Mouse (Mus musculus) cerebellum, adult 11 months (tissue): ENCODE results near the gene Phf3.
"Not testable (repeated sequence)": the region's sequence is repeated elsewhere in the genome, so short reads cannot be mapped to it uniquely, and the experiment has no call there.

Source experiments
- DNase-seq: peaks from one replicate; pipeline ENCODE4 v3.0.0; 2022

Gene Phf3

DNA sequence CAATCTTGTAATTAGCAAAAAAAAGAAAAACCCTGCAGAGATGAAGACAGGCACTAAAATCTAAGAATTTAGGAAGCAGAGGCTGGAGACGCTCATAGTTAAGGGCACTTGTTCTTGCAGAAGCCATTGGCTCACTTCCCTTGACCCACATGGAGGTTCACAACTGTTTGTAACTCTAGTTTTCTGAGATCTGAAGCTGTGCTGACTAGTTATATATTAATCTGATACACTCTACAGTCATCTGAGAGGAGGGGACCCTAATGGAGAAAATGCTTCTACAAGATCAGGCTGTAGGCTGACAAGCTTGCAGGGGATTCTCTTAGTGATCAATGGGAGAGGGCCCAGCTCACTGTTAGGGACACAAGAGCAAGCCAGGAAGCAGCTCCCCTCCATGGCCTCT, 58.1 kb downstream of the Phf3 start:
- DNase-seq: no peak

DNA sequence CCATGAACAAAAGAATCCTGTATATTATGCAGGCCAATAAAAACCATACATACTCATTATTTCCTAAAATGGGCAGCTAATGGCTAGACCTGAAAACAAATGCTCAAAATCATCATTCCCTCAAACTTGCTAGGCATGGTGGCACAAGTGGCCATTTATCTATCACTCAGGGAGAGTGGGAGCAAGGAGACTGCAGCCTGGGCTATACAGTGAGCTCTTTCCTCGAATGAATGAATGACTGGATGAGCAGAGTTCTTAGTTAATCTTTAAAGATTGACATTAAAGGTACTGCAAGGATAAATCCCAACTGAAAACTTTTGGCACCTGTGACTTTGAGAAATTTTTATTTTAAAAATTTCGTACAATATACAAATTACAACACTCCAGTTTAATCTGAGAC, 58.7 kb downstream of the Phf3 start:
- DNase-seq: no peak

DNA sequence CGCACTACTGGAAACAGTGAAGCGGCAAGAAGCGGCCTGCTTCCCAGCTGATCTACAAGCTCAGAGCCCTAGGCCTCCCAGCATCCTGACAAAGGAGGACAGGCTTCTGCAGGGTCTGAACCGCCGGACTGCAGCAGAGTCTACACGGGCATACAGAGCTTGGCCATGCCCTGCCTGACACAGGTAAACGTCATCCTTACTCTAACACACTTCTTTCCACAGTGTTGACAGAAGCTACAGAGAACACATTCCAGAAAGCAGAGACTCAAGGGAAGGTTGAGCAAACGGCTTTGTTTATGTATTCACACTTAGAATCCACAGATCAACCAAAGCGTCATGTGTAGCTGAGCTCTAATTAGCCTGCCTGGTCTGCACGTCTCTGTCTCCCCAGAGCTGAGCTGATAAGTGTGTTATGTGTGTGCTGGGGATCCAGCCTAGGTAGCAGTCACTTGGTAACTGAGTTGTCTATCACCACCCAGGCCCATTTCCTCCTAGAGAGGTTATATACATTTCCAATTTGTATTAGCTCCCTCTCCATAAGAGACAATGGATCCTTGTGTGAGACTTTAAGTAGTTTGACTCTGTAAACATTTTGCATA, 65.5 kb downstream of the Phf3 start:
- DNase-seq: no peak

DNA sequence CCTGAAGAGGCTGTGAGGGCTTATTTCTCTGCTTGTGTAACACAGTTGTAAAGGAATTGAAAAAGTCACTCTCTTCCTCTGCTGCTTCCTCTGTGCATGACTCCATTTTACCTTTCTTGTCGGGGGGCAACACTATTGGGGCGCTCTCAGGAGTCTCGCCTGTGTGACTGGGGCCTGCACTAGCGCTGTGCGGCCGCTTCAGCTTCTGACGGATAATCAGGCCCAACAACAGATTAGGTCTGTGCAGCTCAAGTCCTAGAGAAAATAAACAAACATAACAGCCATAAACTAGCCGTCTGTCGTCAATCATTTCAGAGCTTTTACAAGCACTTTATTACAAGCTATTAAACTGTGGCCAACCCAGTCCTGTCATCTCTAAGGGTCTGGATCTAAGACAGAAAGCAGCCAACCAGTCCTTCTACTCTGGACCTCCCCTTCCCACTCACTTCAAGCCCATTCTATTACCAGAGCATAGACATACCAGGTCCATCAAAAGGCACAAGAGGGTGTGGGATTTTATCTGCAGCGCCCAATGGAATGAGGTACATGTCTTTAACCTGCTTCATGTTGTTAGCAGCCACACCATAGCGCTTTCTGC, 67.9 kb downstream of the Phf3 start:
- DNase-seq: no peak

DNA sequence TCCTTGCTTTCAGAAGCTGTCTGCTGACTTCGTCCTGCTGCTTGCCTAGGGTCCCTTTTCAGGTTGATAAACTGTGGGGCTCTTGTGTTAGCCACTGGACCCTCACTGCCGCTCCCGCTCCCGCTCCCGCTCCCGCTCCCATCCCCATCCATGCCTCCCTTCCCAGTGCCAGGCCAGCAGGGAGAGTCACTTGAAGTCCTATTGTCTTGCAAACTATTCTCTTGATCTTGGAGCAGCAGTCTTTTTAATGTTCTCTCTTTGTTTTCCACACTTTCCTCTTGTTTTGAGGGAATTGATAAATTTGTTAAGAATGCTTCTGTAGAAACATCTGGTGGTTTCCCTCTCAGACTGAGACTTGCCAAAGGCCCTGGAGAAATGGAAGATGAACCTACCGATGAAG, 68.8 kb downstream of the Phf3 start:
- no peak for DNase-seq

DNA sequence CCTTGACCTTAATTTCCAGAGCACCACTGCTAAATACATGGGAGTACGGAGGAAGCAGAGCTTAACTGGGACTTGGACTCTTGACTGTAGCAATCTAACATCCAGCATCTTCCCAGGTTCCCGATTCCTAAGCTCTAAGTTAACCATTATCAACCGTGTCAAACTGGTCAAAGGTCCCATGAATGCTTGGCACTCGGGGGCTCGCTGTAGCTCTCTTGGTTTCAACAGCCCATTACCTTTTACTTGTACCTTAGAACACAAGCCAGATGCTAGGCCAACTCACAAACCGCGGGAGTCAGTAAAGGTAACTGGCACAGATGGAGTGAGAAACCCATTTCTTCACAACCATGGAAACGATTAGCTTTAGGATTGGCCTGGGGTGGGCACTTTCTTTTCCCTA, 71.8 kb downstream of the Phf3 start:
- DNase-seq: no peak

DNA sequence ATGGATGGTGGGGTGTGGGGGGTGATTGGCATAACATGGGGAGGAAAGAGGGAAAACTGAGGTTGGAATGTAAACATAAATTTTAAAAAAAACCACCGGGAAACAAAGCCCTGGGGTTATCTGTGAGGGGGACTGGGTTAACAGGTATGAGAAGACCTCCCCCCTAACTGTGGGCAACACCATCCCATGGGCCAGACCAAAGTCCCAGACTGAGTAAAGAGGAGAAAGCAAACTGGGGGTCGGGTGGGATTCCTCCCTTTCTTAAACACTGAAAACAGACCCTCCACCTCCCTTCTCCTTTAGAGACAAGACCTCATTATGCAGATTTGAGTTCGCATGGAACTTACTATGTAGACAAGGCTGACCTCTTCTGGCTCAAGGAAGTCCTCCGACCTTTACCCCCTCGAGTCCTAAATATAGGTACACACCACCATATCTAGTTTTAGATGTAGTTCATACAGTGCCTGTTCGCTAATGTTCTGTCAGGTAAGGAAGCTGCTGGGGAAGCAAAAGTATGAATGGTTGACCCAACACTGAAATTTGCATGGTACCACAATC, 74.4 kb downstream of the Phf3 start:
- no peak for DNase-seq

DNA sequence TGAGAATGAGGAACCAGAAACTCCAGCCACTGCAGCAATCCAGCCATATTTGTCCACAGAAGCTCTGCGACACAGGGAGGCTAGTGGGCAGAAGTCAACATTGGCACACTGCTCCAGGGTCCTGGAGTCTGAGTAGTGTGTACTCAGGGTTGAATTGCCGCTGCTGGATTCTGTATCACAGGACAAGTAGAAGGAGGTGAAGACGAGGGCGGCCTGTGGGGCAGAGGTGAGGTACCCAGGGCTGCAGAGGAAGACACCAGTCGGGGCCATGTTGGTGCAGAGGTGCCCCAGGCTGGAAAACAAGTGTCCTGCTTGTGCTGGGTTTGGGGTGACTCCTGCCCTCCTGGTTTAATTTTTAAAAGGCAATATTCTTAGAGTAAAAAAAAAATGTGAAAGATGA, 79.1 kb downstream of the Phf3 start:
- no peak for DNase-seq

DNA sequence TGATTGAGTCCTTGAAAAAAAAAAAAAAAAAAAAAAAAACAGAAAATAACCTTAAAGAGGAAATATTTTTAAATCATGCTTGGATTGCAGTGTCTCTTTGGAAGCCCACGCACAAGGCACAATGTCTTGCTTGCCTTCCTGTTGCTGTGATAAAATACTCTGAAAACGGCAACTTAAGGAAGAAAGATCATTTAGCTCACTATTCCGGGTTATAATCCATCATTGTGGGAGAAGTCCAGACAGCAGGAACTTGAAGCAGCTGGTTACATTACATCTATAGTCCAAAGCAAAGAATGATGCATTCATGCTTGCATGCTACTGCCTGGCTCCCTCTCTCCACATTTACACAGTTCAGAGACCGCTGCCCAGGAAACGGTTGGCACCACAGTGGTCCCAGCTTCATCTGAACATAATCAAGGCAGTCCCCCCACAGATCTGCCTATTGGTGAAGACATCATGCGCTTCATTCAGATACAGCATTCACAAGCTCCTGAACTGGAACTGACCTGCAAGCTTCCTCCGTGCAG, 80.3 kb downstream of the Phf3 start:
- DNase-seq: no peak

DNA sequence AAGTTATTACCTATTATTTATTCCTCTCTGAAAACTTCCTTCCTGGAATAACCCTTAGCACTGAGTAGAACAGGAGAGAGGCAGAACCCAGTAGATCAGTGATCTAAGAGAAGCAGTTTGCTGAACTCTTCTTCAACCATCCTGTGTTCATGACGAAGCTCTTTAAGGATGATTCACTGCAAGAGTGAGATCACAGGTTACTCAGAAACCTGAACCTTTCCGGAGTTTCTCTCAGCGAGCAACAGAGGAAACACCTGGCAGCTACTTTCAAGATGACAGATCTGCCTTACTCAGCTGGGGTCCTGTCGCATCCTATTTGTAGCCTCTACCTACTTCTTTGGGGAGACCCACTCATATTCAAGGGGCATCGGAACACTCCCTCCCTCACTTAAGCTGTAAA, 80.8 kb downstream of the Phf3 start:
- DNase-seq: no peak

DNA sequence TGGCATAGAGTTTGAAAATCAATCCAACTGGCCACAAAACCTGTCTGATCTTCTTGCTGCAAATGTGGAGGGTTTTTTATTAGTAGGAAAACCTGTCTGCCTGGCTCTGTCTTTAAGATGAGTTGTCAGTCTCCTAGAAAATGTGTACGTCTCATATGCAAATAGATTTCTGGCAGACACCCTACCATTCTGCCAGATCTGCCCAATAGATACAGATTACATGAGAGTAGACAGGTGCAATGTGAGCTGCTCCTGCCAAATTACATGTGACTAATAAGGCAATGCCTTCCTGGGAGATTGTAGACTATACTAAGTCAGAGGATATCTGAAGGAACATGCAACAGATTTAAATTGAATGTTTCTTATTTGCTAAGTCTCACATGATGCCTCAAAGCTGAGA, 83.5 kb downstream of the Phf3 start:
- no peak for DNase-seq

DNA sequence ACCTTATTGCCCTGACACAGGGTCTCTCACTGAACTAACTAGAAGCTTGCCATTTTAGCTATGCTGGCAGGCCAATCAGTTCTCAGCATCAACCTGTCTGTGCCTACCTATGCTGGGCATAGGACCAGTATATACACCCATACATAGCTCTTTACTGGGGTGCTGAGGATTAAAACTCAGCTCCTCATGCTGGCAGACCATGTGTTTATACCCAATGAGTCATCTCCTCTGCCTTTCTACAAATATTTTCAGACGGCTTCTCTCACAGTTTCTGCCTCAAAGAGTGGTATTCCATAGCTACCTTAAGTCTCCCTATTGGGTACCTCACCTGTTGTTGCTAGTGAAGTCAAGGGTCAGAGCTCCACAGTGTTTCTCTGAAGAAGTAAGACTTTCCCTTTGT, 84.0 kb downstream of the Phf3 start:
- no peak for DNase-seq

DNA sequence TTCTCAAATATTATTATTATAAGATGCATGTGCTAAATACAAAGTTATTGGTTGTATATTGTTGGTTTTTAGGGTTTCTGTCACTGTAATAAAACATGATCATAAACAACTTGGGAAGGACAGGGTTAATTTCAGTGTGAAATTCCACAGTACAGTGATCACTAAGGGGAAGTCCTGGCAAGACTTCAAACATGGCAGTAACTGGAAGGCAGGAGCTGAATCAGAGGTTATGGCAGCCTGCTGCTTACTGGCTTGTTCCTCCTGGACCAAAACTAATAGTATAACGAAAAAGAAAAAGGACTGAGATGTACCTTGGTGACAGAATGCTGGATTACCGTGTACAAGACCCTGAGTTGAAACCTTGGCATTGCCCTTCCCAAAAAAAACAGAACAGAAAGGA, 84.7 kb downstream of the Phf3 start:
- no peak for DNase-seq

DNA sequence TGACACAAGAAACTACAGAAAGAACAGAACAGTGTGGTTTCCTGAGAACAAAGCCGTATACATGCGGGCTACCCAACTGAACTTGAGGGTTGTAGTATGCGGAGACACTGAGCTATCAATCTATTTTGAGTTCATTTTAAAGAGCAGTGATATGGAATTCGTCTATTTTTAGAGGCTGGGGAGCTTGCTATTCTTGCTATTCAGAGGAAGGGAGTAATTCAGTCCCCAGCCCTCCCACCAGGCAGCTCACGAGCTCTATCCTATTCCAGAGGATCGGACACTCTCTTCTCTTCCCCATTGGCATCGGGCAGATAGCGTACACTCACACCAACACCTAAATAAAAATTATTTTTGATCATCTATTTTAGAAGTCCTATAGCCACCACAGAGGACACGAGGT, 87.1 kb downstream of the Phf3 start:
- no peak for DNase-seq

DNA sequence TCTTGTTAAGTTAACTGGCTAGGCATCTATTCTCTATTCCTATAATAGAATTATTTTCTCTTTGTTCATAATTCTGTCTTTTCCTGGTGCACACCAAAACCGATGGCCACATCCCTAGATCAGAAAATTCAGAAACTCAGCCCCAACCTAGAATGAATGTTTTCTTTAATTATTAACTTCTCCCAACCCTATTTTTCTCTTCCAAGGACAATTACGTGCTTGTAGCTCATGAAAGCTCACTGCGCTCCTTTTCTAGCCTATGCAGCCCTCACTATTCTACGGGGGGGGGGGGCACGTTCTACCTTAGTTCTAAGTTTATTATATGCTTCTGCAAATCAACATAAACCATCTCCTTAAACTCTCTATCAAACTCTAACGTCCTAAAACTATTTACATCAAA, 90.0 kb downstream of the Phf3 start:
- no peak for DNase-seq

DNA sequence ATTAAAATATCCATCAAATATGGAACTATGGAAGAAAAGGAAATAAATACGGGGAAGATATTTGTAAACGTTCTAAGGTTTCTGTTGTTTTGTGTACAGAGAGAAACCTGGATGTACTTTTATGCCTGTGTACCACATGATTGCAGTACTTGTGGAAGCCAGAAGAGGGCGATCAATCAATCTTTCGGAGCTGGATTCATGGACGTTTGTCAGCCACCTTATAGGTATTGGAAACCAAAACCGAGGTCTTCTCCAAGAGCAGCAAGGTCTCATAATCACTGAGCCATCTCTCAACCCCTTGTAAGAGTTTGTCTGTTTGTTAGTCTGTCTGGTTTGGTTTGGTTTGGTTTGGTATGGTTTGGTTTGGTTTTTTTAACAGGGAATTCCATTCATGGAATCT, 93.4 kb downstream of the Phf3 start:
- DNase-seq: no peak

DNA sequence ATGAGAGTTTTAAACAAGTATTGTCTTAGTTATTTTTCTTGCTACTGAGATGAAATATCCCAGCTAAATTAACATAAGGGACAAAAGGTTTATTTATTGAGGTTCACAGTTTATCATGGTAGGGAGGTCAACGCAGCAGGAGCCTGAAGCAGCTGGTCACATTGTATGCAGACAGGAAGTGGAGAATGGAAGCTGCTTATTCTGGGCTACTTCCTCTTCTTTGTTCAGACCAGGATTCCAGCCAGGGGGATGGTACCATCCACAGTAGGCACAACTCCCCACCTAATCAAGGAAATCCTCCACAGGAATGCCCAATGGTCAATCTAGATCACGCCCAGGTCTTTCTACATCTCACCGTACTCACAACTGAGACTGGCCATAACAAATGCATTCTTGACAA, 94.2 kb downstream of the Phf3 start:
- no peak for DNase-seq

DNA sequence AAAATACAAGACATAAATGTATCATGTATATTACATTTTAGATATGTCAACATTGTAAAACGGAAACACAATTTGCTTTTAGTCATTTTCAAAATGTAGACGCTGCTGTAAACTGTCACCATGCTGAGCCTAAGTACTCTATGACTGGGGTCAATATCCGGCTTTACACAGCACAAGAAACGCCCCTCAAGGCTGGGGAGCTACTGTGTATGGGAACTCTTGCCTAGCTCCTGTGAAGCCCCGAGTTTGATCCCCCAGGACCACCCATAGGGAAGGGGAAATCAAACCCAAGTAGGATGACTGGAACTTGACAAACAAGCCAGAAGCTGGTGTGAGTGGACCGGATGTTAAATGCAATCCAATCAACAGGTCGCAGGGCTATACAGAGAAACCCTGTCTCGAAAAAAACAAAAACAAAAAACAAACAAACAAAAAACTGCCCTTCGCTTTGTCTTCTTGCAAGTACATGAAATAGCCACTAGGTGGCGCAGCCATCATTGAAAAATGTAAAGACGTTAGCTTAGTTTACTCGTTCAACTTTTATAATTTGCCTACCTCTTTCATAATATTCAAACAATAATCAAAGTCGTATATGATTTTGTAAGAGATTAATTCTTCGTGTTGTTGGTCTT, 95.2 kb downstream of the Phf3 start:
- DNase-seq: no peak

DNA sequence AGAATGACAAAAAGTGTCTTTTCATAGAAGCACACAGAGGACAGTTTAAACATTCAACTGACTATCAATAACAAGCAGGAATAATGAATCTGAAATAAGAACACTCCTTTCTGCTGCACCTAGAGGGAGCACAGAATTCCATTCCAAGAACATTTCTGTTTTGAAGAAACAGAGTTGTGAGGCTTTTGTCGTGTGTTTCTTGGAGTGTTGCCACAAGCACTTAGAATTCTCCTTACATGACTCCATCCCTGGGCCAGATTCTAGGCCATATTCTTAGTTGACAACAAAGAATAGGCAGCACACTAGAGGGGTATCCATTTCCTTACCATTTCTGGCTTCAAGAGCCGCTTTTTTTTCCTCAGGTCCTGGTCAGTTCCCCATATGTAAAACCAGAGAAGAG, 97.5 kb downstream of the Phf3 start:
- no peak for DNase-seq

DNA sequence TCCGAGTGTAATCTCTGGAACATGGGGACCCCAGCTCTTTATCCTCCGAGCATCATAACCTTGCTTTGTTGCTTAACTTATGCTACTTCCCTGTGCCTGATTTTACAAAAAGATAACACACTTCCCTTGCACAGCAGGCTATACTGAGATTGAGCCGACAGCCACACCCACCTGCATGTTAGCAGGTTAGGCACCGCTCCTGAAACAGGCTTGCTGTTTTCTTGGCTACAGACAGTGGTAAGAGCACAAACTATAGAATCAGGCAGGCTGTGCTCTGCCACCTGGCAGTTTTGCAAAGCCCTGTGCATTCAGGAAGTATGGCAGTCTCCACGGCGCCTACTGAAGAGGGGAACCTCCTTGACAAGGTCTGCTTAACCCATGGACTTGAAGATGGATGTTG, 100.1 kb downstream of the Phf3 start:
- no peak for DNase-seq

DNA sequence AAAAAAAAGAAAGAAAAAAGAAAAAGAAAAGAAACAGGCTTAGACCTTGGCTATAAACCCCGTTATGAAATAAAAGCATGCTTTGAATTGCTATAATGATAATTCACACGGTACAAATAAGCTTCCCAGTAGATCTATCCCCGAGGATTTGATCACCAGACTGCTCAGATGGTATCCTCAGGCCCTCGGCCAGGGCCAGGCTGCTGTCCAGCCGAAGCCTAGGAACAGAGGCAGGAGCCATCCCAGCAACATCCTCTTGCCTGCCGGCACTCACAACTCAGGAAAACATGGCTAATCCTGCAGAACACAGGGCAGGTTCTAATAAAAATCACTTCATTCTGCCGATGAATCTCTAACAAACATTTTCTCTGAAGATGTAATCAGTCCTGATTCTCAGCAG, 100.9 kb downstream of the Phf3 start:
- DNase-seq: no peak

DNA sequence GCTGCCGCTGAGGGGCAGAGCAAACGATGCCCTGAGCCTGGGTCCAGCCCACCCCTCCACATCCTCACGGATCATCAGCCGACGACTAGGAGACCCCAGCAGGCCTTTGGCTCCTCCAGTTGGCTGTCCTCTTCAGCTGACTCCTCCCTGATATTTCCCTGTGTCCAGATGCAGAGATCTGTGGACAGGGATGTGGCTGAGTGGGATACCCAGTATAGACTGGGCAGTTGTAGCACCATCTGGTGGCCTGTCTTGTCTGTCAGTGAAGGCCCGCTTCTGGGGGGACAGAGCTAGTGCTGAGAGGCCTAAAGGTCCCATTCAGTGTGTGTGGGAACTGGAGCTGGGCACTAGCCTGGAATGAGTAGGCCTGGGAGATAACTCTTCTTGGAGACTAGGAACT, 101.9 kb downstream of the Phf3 start:
- no peak for DNase-seq

DNA sequence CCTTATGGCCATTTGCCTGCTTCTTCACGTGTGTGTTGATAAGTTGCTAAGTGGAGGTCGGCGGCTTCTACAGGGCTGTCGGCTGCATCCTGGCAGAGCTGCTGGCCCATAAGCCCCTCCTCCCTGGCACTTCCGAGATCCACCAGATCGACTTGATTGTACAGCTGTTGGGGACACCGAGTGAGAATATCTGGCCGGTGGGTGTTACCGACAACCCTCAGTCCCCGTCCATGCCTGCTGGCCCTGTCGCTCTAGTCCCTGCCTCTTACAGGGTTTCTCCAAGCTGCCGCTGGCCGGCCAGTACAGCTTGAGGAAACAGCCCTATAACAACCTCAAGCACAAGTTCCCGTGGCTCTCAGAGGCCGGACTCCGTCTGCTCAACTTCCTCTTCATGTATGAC, 103.1 kb downstream of the Phf3 start:
- not testable (repeated sequence) for DNase-seq

DNA sequence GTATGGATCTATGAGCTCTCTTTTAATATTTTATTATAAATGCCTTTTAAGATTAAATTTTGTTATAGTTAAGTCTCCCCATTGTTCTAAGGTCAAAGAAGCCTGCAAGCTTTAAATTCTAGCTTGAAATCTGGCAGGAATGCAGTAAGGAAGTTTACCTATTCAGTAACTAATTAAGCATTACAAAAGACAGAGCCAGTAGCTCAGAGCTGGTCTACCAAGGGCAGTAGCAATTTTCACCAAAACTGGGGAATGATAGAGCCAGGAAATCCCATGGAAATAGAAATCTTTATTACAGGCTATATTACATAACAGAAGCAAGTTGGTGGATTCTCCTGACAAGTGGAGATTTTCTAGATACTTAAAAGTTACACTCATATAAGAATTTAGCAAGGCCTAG, 116.9 kb downstream of the Phf3 start:
- no peak for DNase-seq
